Mouse (Mus musculus): Measurements from ENCODE around the gene Atr. TPM values are rescaled to one million over a fixed set of nuclear protein-coding genes. Genes with fewer than 3 reads are reported as not detected.

Atr gene
- polyA plus RNA-seq, 1 experiment = 1.7 TPM

- no peak for TF ChIP-seq TCF12 (IDR thresholded peaks at IDR 0.05; ENCODE audit: insufficient read depth, poor library complexity, severe bottlenecking)
- TF ChIP-seq TCF3 (IDR thresholded peaks at IDR 0.05; ENCODE audit: insufficient read length, low read depth) = no peak
- TF ChIP-seq CEBPB (IDR thresholded peaks at IDR 0.05; ENCODE audit: insufficient read depth, poor library complexity, severe bottlenecking) = no peak
- TF ChIP-seq MAX (IDR thresholded peaks at IDR 0.05; ENCODE audit: low read depth) = no peak
- TF ChIP-seq MYOD1 (IDR thresholded peaks at IDR 0.05; ENCODE audit: control insufficient read depth in 1 of 3, insufficient read length in 2 of 3, low read depth in 2 of 3) = no peak
- TF ChIP-seq E2F4 (IDR thresholded peaks at IDR 0.05; ENCODE audit: insufficient read depth) = no peak
- no peak for TF ChIP-seq SRF (IDR thresholded peaks at IDR 0.05; ENCODE audit: control insufficient read depth, insufficient read length, low read depth)
- TF ChIP-seq MYOG (IDR thresholded peaks at IDR 0.05; ENCODE audit: control insufficient read depth in 1 of 3, insufficient read depth in 1 of 3, insufficient read length in 2 of 3, low read depth in 2 of 3) = no peak
- no peak for TF ChIP-seq USF1 (IDR thresholded peaks at IDR 0.05; ENCODE audit: low read depth)
- TF ChIP-seq POLR2A (IDR thresholded peaks at IDR 0.05; ENCODE audit: insufficient read length, low read depth) = no peak
- no peak for TF ChIP-seq POLR2AphosphoS2 (IDR thresholded peaks at IDR 0.05; ENCODE audit: insufficient read length, low read depth)
- TF ChIP-seq REST (IDR thresholded peaks at IDR 0.05; ENCODE audit: insufficient read depth, insufficient read length) = no peak
- Histone ChIP-seq H3K36me3 (ENCODE audit: control insufficient read depth, insufficient read depth) (peaks cover 36% of the 10 kb centered on the region), H3K27me3 (ENCODE audit: control insufficient read depth, insufficient read depth, insufficient read length) (no peaks in the 10 kb centered on the region), H3K4me3 (no peak overlapping the region), H3K79me2 (ENCODE audit: control insufficient read depth, insufficient read depth) (no peaks in the 10 kb centered on the region), H3ac (ENCODE audit: control insufficient read depth, insufficient read length) (no peak overlapping the region), H3K4me2 (ENCODE audit: low read depth) (no peak overlapping the region)
Measured at GRCm38 (mm10) chr9:95878246-95878645, 20.8 kb downstream of the Atr start.

- Histone ChIP-seq H3K27me3 (ENCODE audit: control insufficient read depth, insufficient read depth, insufficient read length) (no peaks in the 10 kb centered on the region), H3K4me2 (ENCODE audit: low read depth) (no peak overlapping the region), H3K79me2 (ENCODE audit: control insufficient read depth, insufficient read depth) (no peaks in the 10 kb centered on the region), H3K4me3 (no peak overlapping the region), H3K36me3 (ENCODE audit: control insufficient read depth, insufficient read depth) (peaks cover 15% of the 10 kb centered on the region), H3ac (ENCODE audit: control insufficient read depth, insufficient read length) (no peak overlapping the region)
- TF ChIP-seq POLR2AphosphoS2 (IDR thresholded peaks at IDR 0.05; ENCODE audit: insufficient read length, low read depth) = no peak
- TF ChIP-seq USF1 (IDR thresholded peaks at IDR 0.05; ENCODE audit: low read depth) = no peak
- no peak for TF ChIP-seq REST (IDR thresholded peaks at IDR 0.05; ENCODE audit: insufficient read depth, insufficient read length)
- no peak for TF ChIP-seq TCF12 (IDR thresholded peaks at IDR 0.05; ENCODE audit: insufficient read depth, poor library complexity, severe bottlenecking)
- no peak for TF ChIP-seq MAX (IDR thresholded peaks at IDR 0.05; ENCODE audit: low read depth)
- no peak for TF ChIP-seq TCF3 (IDR thresholded peaks at IDR 0.05; ENCODE audit: insufficient read length, low read depth)
- TF ChIP-seq SRF (IDR thresholded peaks at IDR 0.05; ENCODE audit: control insufficient read depth, insufficient read length, low read depth) = no peak
- TF ChIP-seq CEBPB (IDR thresholded peaks at IDR 0.05; ENCODE audit: insufficient read depth, poor library complexity, severe bottlenecking) = no peak
- TF ChIP-seq MYOG (IDR thresholded peaks at IDR 0.05; ENCODE audit: control insufficient read depth in 1 of 3, insufficient read depth in 1 of 3, insufficient read length in 2 of 3, low read depth in 2 of 3) = no peak
- TF ChIP-seq E2F4 (IDR thresholded peaks at IDR 0.05; ENCODE audit: insufficient read depth) = no peak
- TF ChIP-seq POLR2A (IDR thresholded peaks at IDR 0.05; ENCODE audit: insufficient read length, low read depth) = no peak
- TF ChIP-seq MYOD1 (IDR thresholded peaks at IDR 0.05; ENCODE audit: control insufficient read depth in 1 of 3, insufficient read length in 2 of 3, low read depth in 2 of 3) = no peak
Measured at GRCm38 (mm10) chr9:95882751-95883150, 25.4 kb downstream of the Atr start.

DNA sequence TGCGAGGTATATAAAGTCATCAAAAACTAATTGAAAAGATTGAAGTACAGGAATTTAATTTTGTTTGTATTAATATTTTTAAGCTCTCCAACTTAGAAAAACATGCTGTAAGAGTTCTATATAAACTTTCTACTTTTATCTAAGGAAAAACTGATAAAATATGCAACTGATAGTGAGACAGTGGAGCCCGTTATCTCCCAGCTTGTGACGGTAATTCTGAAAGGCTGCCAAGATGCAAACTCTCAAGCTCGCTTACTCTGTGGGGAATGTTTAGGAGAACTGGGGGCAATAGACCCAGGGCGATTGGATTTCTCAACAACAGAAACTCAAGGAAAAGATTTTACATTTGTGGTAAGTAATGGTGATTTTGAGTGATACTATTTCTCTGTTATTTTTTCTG lies 40.0 kb downstream of the Atr start:
- no peaks in the 10 kb centered on the region for H3K79me2 ChIP-seq (ENCODE audit: control insufficient read depth, insufficient read depth)
- no peak overlapping the region for H3ac ChIP-seq (ENCODE audit: control insufficient read depth, insufficient read length)
- TF ChIP-seq TCF3 (IDR thresholded peaks at IDR 0.05; ENCODE audit: insufficient read length, low read depth) (no peak), USF1 (IDR thresholded peaks at IDR 0.05; ENCODE audit: low read depth) (no peak), MYOD1 (IDR thresholded peaks at IDR 0.05; ENCODE audit: control insufficient read depth in 1 of 3, insufficient read length in 2 of 3, low read depth in 2 of 3) (no peak), MYOG (IDR thresholded peaks at IDR 0.05; ENCODE audit: control insufficient read depth in 1 of 3, insufficient read depth in 1 of 3, insufficient read length in 2 of 3, low read depth in 2 of 3) (no peak), CEBPB (IDR thresholded peaks at IDR 0.05; ENCODE audit: insufficient read depth, poor library complexity, severe bottlenecking) (no peak), SRF (IDR thresholded peaks at IDR 0.05; ENCODE audit: control insufficient read depth, insufficient read length, low read depth) (no peak), MAX (IDR thresholded peaks at IDR 0.05; ENCODE audit: low read depth) (no peak), E2F4 (IDR thresholded peaks at IDR 0.05; ENCODE audit: insufficient read depth) (no peak), REST (IDR thresholded peaks at IDR 0.05; ENCODE audit: insufficient read depth, insufficient read length) (no peak), POLR2A (IDR thresholded peaks at IDR 0.05; ENCODE audit: insufficient read length, low read depth) (no peak), TCF12 (IDR thresholded peaks at IDR 0.05; ENCODE audit: insufficient read depth, poor library complexity, severe bottlenecking) (no peak), POLR2AphosphoS2 (IDR thresholded peaks at IDR 0.05; ENCODE audit: insufficient read length, low read depth) (no peak)
- no peaks in the 10 kb centered on the region for H3K27me3 ChIP-seq (ENCODE audit: control insufficient read depth, insufficient read depth, insufficient read length)
- H3K4me2 ChIP-seq (ENCODE audit: low read depth) = no peak overlapping the region
- H3K36me3 ChIP-seq (ENCODE audit: control insufficient read depth, insufficient read depth) = peaks cover 12% of the 10 kb centered on the region
- H3K4me3 ChIP-seq = no peak overlapping the region

DNA sequence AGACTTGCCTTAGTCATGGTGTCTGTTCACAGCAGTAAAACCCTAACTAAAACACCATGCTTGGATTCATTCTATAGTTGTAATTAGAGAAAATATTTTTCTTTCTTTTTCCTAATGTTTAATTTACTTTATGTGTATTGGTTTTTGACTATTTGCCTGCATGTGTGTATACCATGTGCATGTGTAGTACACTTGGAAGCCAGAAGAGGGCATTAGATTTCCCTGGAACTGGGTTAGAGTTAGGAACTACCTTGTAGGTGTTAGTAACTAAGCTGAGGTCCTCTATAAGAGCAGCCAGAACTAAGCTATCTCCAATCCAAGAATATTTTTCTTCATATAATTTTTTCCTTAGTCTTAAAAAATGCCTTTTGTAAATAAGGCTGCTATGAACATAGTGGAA lies 75.5 kb downstream of the Atr start:
- no peak overlapping the region for H3K4me2 ChIP-seq (ENCODE audit: low read depth)
- TF ChIP-seq CEBPB (IDR thresholded peaks at IDR 0.05; ENCODE audit: insufficient read depth, poor library complexity, severe bottlenecking) (no peak), MAX (IDR thresholded peaks at IDR 0.05; ENCODE audit: low read depth) (no peak), POLR2AphosphoS2 (IDR thresholded peaks at IDR 0.05; ENCODE audit: insufficient read length, low read depth) (no peak), USF1 (IDR thresholded peaks at IDR 0.05; ENCODE audit: low read depth) (no peak), POLR2A (IDR thresholded peaks at IDR 0.05; ENCODE audit: insufficient read length, low read depth) (no peak), TCF3 (IDR thresholded peaks at IDR 0.05; ENCODE audit: insufficient read length, low read depth) (no peak), REST (IDR thresholded peaks at IDR 0.05; ENCODE audit: insufficient read depth, insufficient read length) (no peak), MYOG (IDR thresholded peaks at IDR 0.05; ENCODE audit: control insufficient read depth in 1 of 3, insufficient read depth in 1 of 3, insufficient read length in 2 of 3, low read depth in 2 of 3) (no peak), TCF12 (IDR thresholded peaks at IDR 0.05; ENCODE audit: insufficient read depth, poor library complexity, severe bottlenecking) (no peak), E2F4 (IDR thresholded peaks at IDR 0.05; ENCODE audit: insufficient read depth) (no peak), MYOD1 (IDR thresholded peaks at IDR 0.05; ENCODE audit: control insufficient read depth in 1 of 3, insufficient read length in 2 of 3, low read depth in 2 of 3) (no peak), SRF (IDR thresholded peaks at IDR 0.05; ENCODE audit: control insufficient read depth, insufficient read length, low read depth) (no peak)
- no peaks in the 10 kb centered on the region for H3K27me3 ChIP-seq (ENCODE audit: control insufficient read depth, insufficient read depth, insufficient read length)
- H3ac ChIP-seq (ENCODE audit: control insufficient read depth, insufficient read length) = no peak overlapping the region
- no peaks in the 10 kb centered on the region for H3K79me2 ChIP-seq (ENCODE audit: control insufficient read depth, insufficient read depth)
- H3K4me3 ChIP-seq = no peak overlapping the region
- peaks cover 4% of the 10 kb centered on the region for H3K36me3 ChIP-seq (ENCODE audit: control insufficient read depth, insufficient read depth)

Measured in myocyte (in vitro differentiated cells).